Mouse (Mus musculus): Measurements from ENCODE around the gene Rab20. TPM values are rescaled to one million over a fixed set of nuclear protein-coding genes. Genes with fewer than 3 reads are reported as not detected.
A peak's percentile ranks its signal among the peaks of the same experiment; 100 is the strongest.
"Not testable (repeated sequence)": the region's sequence is repeated elsewhere in the genome, so short reads cannot be mapped to it uniquely, and the experiment has no call there.

The Rab20 gene
- total RNA-seq, 2 experiments from 2014 or later: 2.5 to 4.6 TPM

GRCm38 (mm10) chr8:11481876-11482275 lies 3.4 kb upstream of the Rab20 start:
- no peak for DNase-seq (ENCODE audit: low spot score)

GRCm38 (mm10) chr8:11479591-11479990 lies 1.1 kb upstream of the Rab20 start:
- DNase-seq (ENCODE audit: low spot score): no peak

- no peak for DNase-seq (ENCODE audit: low spot score)
These were observed 457 bp upstream of the Rab20 start for GRCm38 (mm10) chr8:11478807-11479527.

GRCm38 (mm10) chr8:11477178-11477553 lies 1.3 kb downstream of the Rab20 start:
- DNase-seq (ENCODE audit: low spot score): no peak

- DNase-seq (ENCODE audit: low spot score): peak; percentile 65
These were observed 2.0 kb downstream of the Rab20 start for GRCm38 (mm10) chr8:11476338-11477177.

GRCm38 (mm10) chr8:11475876-11476275 lies 2.6 kb downstream of the Rab20 start:
- no peak for DNase-seq (ENCODE audit: low spot score)

- DNase-seq (ENCODE audit: low spot score): no peak
These were observed 3.1 kb downstream of the Rab20 start for GRCm38 (mm10) chr8:11475397-11475796.

GRCm38 (mm10) chr8:11473072-11473471 lies 5.4 kb downstream of the Rab20 start:
- no peak for DNase-seq (ENCODE audit: low spot score)

GRCm38 (mm10) chr8:11471309-11471708 lies 7.2 kb downstream of the Rab20 start:
- no peak for DNase-seq (ENCODE audit: low spot score)

- DNase-seq (ENCODE audit: low spot score): no peak
These were observed 7.8 kb downstream of the Rab20 start for GRCm38 (mm10) chr8:11470694-11471093.

GRCm38 (mm10) chr8:11469095-11469494 lies 9.4 kb downstream of the Rab20 start:
- no peak for DNase-seq (ENCODE audit: low spot score)

- not testable (repeated sequence) for DNase-seq (ENCODE audit: low spot score)
These were observed 12.0 kb downstream of the Rab20 start for GRCm38 (mm10) chr8:11466528-11466927.

- no peak for DNase-seq (ENCODE audit: low spot score)
These were observed 12.9 kb downstream of the Rab20 start for GRCm38 (mm10) chr8:11465619-11466018.

GRCm38 (mm10) chr8:11464707-11464964 lies 13.9 kb downstream of the Rab20 start:
- DNase-seq (ENCODE audit: low spot score): no peak

GRCm38 (mm10) chr8:11463889-11464706 lies 14.4 kb downstream of the Rab20 start:
- DNase-seq (ENCODE audit: low spot score): no peak

- no peak for DNase-seq (ENCODE audit: low spot score)
These were observed 15.0 kb downstream of the Rab20 start for GRCm38 (mm10) chr8:11463541-11463888.

GRCm38 (mm10) chr8:11462641-11463040 lies 15.9 kb downstream of the Rab20 start:
- DNase-seq (ENCODE audit: low spot score): no peak

GRCm38 (mm10) chr8:11461847-11462246 lies 16.7 kb downstream of the Rab20 start:
- DNase-seq (ENCODE audit: low spot score): no peak

- DNase-seq (ENCODE audit: low spot score): no peak
These were observed 17.6 kb downstream of the Rab20 start for GRCm38 (mm10) chr8:11460934-11461333.

- DNase-seq (ENCODE audit: low spot score): no peak
These were observed 19.5 kb downstream of the Rab20 start for GRCm38 (mm10) chr8:11459016-11459415.

- peak; percentile 23 for DNase-seq (ENCODE audit: low spot score)
These were observed 20.3 kb downstream of the Rab20 start for GRCm38 (mm10) chr8:11457981-11458836.
